Mouse (Mus musculus) heart, embryonic 11.5 days (tissue): ENCODE results near the gene Obox6. TPM values are rescaled to one million over a fixed set of nuclear protein-coding genes. Genes with fewer than 3 reads are reported as not detected.

Source experiments
- polyA plus RNA-seq: library from polyadenylated mRNA; unstranded; fragments of >200 nt; fragmentation: Nextera tagmentation; extraction: Ambion mirVana; gene quantifications from 2 replicates; pipeline ENCODE4 v1.2.1, GENCODE M21; 2014

Gene Obox6
- polyA plus RNA-seq, 1 experiment from 2014 or later = not detected

Other genes starting within 250 kb of the Obox6 start
- not detected in 2 replicates for gene Obox3, start 199.8 kb downstream of the Obox6 start, polyA plus RNA-seq
- gene Obox5, start 89.5 kb downstream of the Obox6 start, polyA plus RNA-seq = not detected in 2 replicates
- gene Crx, start 40.3 kb upstream of the Obox6 start, polyA plus RNA-seq = not detected in 2 replicates
- gene Crxos, start 42.9 kb upstream of the Obox6 start, polyA plus RNA-seq = not detected in 2 replicates
- gene Selenow, start 82.7 kb upstream of the Obox6 start, polyA plus RNA-seq = 726 and 772 TPM in 2 replicates
- 130 and 137 TPM in 2 replicates for gene Nop53, start 106.4 kb upstream of the Obox6 start, polyA plus RNA-seq
- 16.3 and 23.4 TPM in 2 replicates for gene Ehd2, start 127.9 kb upstream of the Obox6 start, polyA plus RNA-seq
- gene Bicra, start 208.2 kb upstream of the Obox6 start, polyA plus RNA-seq = 4.9 and 5.7 TPM in 2 replicates
- gene Zfp541, start 222.1 kb upstream of the Obox6 start, polyA plus RNA-seq = not detected in 2 replicates